Mouse (Mus musculus): ENCODE results near the gene Hpd. TPM values are rescaled to one million over a fixed set of nuclear protein-coding genes. Genes with fewer than 3 reads are reported as not detected.

Hpd gene
- polyA plus RNA-seq, 1 experiment from 2014 or later: not detected

DNA sequence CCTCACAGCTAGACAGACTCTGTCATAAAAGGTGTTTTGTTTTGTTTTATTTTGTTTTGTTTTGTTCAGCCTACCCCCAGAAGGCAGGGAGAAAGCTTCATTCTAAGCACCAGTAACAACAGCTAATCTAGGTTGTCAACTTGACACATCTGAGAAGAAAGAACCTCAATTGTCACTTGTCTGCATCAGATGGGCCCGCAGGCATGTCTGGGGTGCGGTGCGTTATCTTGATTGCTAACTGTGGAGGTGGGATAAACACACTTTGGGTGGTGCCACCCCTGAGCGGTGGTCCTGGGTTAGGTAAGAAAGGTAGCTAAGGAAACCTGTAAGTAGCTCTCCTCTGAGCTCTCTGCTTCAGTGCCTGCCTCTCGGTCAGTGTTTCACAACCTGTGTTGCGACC is 55.5 kb downstream of the Hpd start:
- DNase-seq (ENCODE audit: low spot score): no peak
- Histone ChIP-seq H3K4me1 (peaks cover 10% of the 10 kb centered on the region), H3K36me3 (peaks cover 38% of the 10 kb centered on the region), H3K4me3 (no peak overlapping the region), H3K27ac (no peak overlapping the region), H3K27me3 (ENCODE audit: low read depth, poor library complexity, severe bottlenecking) (peaks cover 4% of the 10 kb centered on the region; the same call in 1 of the 2 replicates), H3K9me3 (replicated peaks) (no peaks in the 10 kb centered on the region; the same call in 1 of the 2 replicates)
- WGBS: 75% methylated on average over 6 of the region's 6 CpGs

DNA sequence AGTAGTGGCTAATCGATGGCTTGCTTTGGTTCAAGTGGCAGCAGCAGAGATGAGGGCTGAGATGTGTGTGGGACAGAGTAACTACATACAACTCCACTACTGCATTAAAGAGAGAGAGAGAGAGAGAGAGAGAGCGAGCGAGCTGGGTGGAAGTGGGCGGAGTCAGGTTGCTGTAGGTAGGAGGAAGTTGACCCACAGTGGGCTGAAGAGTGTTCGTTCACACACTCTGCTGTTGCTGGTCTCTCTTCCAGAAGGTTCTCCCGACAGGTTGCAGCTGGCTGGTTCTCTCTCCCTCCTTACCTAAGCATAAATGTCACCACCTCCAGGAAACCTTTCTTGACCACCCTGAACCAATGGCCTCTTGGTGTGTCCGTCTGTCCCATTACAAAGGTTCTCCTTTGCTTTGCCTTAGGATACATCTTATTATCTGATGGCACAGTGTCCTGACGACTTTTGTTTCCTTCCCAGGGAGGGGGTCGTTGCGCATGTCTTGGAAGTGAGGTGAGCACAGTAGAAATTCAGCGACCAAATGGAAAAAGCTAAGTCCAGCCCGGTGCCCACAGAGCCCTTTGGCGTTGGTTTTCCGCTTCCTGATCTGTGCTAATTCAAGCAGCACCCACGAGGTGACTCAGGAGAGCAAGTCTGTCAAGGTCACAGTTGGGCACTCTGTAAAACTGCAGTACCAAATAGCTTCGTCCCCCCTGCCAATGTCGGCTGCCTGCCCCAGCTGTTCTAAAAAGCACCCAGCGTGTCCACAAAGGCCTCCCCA is 56.7 kb downstream of the Hpd start:
- 89% methylated on average over 18 of the region's 18 CpGs for WGBS

GRCm38 (mm10) chr5:123125105-123125504 is 57.4 kb downstream of the Hpd start:
- no peak for DNase-seq (ENCODE audit: low spot score)
- H3K4me3 ChIP-seq: no peak overlapping the region
- peaks cover 33% of the 10 kb centered on the region for H3K36me3 ChIP-seq
- 80% methylated on average over 6 of the region's 6 CpGs for WGBS
- no peak overlapping the region for H3K27ac ChIP-seq
- no peaks in the 10 kb centered on the region for H3K27me3 ChIP-seq (ENCODE audit: low read depth, poor library complexity, severe bottlenecking)
- no peaks in the 10 kb centered on the region; the same call in 1 of the 2 replicates for H3K9me3 ChIP-seq (replicated peaks)
- H3K4me1 ChIP-seq: no peaks in the 10 kb centered on the region

More for the DNA sequence above, 56.7 kb downstream of the Hpd start:
- Histone ChIP-seq H3K27me3 (ENCODE audit: low read depth, poor library complexity, severe bottlenecking) (0 out of 2 replicates have a peak, but pooled peaks cover 3% of the 10 kb centered on the region), H3K4me1 (no peaks in the 10 kb centered on the region), H3K27ac (no peak overlapping the region), H3K4me3 (no peak overlapping the region), H3K36me3 (peaks cover 38% of the 10 kb centered on the region), H3K9me3 (replicated peaks) (no peaks in the 10 kb centered on the region; the same call in 1 of the 2 replicates)
- DNase-seq (ENCODE audit: low spot score): no peak

DNA sequence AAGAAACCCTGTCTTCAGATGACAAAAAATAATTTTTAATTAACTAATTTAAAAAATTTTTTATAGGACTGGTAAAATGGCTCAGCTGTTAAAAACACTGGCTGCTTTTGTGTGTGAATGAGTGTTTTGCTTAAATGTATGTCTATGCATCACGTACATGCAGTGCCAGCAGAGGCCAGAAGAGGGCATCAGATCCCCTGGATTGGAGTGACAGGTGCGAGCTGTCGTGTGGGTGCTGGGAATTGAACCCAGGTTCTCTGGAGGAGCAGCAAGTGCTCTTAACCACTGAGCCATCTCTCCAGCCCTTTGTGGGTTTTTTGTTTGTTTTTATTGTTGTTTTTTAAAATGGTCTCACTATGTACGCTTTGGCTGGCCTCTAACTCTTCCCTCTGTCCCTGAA is 60.3 kb downstream of the Hpd start:
- Histone ChIP-seq H3K4me1 (no peaks in the 10 kb centered on the region), H3K27me3 (ENCODE audit: low read depth, poor library complexity, severe bottlenecking) (no peaks in the 10 kb centered on the region), H3K4me3 (no peak overlapping the region), H3K36me3 (peaks cover 30% of the 10 kb centered on the region), H3K27ac (no peak overlapping the region), H3K9me3 (replicated peaks) (no peaks in the 10 kb centered on the region; the same call in 1 of the 2 replicates)
- DNase-seq (ENCODE audit: low spot score): no peak
- 93% methylated on average over 4 of the region's 4 CpGs for WGBS

Other genes with a start within 250 kb of the Hpd start
- 108 and 115 TPM in 2 replicates for gene Kdm2b, start 192.9 kb downstream of the Hpd start, polyA plus RNA-seq (2016; fragmentation: Nextera tagmentation; extraction: Ambion mirVana)
- gene Orai1, start 167.7 kb downstream of the Hpd start, polyA plus RNA-seq (2016; fragmentation: Nextera tagmentation; extraction: Ambion mirVana): 10.2 and 11.5 TPM in 2 replicates
- gene Morn3, start 135.7 kb downstream of the Hpd start, polyA plus RNA-seq (2016; fragmentation: Nextera tagmentation; extraction: Ambion mirVana): not detected in 2 replicates
- gene Tmem120b, start 114.3 kb downstream of the Hpd start, polyA plus RNA-seq (2016; fragmentation: Nextera tagmentation; extraction: Ambion mirVana): 9.7 and 12.4 TPM in 2 replicates
- gene Rhof, start 50.0 kb downstream of the Hpd start, polyA plus RNA-seq (2016; fragmentation: Nextera tagmentation; extraction: Ambion mirVana): 1.8 and 2.0 TPM in 2 replicates
- 9.4 and 10.6 TPM in 2 replicates for gene Setd1b, start 40.5 kb downstream of the Hpd start, polyA plus RNA-seq (2016; fragmentation: Nextera tagmentation; extraction: Ambion mirVana)
- gene Psmd9, start 13.3 kb downstream of the Hpd start, polyA plus RNA-seq (2016; fragmentation: Nextera tagmentation; extraction: Ambion mirVana): 90.1 and 92.0 TPM in 2 replicates
- gene Wdr66, start 69.4 kb upstream of the Hpd start, polyA plus RNA-seq (2016; fragmentation: Nextera tagmentation; extraction: Ambion mirVana): 0.16 and 0.20 TPM in 2 replicates
- 35.8 and 38.8 TPM in 2 replicates for gene Bcl7a, start 161.1 kb upstream of the Hpd start, polyA plus RNA-seq (2016; fragmentation: Nextera tagmentation; extraction: Ambion mirVana)
- gene Mlxip, start 212.1 kb upstream of the Hpd start, polyA plus RNA-seq (2016; fragmentation: Nextera tagmentation; extraction: Ambion mirVana): 21.1 and 22.1 TPM in 2 replicates

All from limb, embryonic 10.5 days (tissue).